Mouse (Mus musculus) heart, embryonic 11.5 days (tissue): ENCODE measurements around the gene Tmem217. TPM values are rescaled to one million over a fixed set of nuclear protein-coding genes. Genes with fewer than 3 reads are reported as not detected.
"Not testable (repeated sequence)": the region's sequence is repeated elsewhere in the genome, so short reads cannot be mapped to it uniquely, and the experiment has no call there.

Experiments used
- ATAC-seq: fragments of 200-750 bp; cut with Nextera tagmentation; replicated peaks from 2 replicates; pipeline ENCODE4 v1.8.0; 2017; ENCODE audit warnings: moderate library complexity; ENCODE audit not compliant: insufficient number of reproducible peaks, low FRiP score, low TSS enrichment
- H3K27ac ChIP-seq: fragments of 300-500 bp; sonication (generic); 2 replicates; pipeline ENCODE4 v1.5.1; 2014; ENCODE audit warnings: mild to moderate bottlenecking, low read depth, low read length
- H3K27me3 ChIP-seq: fragments of 300-500 bp; sonication (generic); 2 replicates; pipeline ENCODE4 v1.6.1; 2014; ENCODE audit warnings: mild to moderate bottlenecking, low read length, mixed read lengths; ENCODE audit not compliant: control insufficient read depth, insufficient read depth
- H3K36me3 ChIP-seq: fragments of 300-500 bp; sonication (generic); 2 replicates; pipeline ENCODE4 v1.6.1; 2014; ENCODE audit warnings: mild to moderate bottlenecking, low read length, moderate library complexity, mixed read lengths; ENCODE audit not compliant: control insufficient read depth, insufficient read depth
- H3K4me1 ChIP-seq: fragments of 300-500 bp; sonication (generic); 2 replicates; pipeline ENCODE4 v1.6.1; 2014; ENCODE audit warnings: low read length; ENCODE audit not compliant: control insufficient read depth, insufficient read depth
- H3K4me2 ChIP-seq: fragments of 300-500 bp; sonication (generic); 2 replicates; pipeline ENCODE4 v1.6.1; 2014; ENCODE audit warnings: mild to moderate bottlenecking, moderate library complexity
- H3K4me3 ChIP-seq: fragments of 300-500 bp; sonication (generic); 2 replicates; pipeline ENCODE4 v1.5.1; 2014; ENCODE audit warnings: low read depth, low read length
- H3K9ac ChIP-seq: fragments of 300-500 bp; sonication (generic); 2 replicates; pipeline ENCODE4 v1.6.1; 2014; ENCODE audit warnings: mild to moderate bottlenecking, low read depth, low read length, moderate library complexity
- H3K9me3 ChIP-seq: fragments of 300-500 bp; sonication (generic); replicated peaks from 2 replicates; pipeline ENCODE4 v1.6.1; 2016; ENCODE audit warnings: low read length; ENCODE audit not compliant: control insufficient read depth
- WGBS: fragments of 180-500 bp; shearing (Covaris S2); extraction: QIAGEN DNeasy Blood & Tissue Kit; methylation state at CpG from one replicate; pipeline ENCODE4 v1.1.7; 2014; ENCODE audit not compliant: insufficient replicate concordance; 5-methylcytosine and 5-hydroxymethylcytosine counted together
- polyA plus RNA-seq: library from polyadenylated mRNA; unstranded; fragments of >200 nt; fragmentation: Nextera tagmentation; extraction: Ambion mirVana; gene quantifications from 2 replicates; pipeline ENCODE4 v1.2.1, GENCODE M21; 2014

Tmem217 gene
- polyA plus RNA-seq, 1 experiment from 2014 or later: 0.13 TPM

GRCm38 (mm10) chr17:29497481-29497880 lies 54.7 kb downstream of the Tmem217 start:
- H3K4me3 ChIP-seq, H3K27me3 ChIP-seq, H3K4me2 ChIP-seq, ATAC-seq, H3K9me3 ChIP-seq, H3K27ac ChIP-seq, H3K9ac ChIP-seq: not testable (repeated sequence)
- Histone ChIP-seq H3K4me1 (peaks cover 14% of the 10 kb centered on the region), H3K36me3 (peaks cover 13% of the 10 kb centered on the region)
- 75% methylated on average over 1 of the region's 1 CpGs for WGBS

- no peak for ATAC-seq
- Histone ChIP-seq H3K4me1 (peaks cover 10% of the 10 kb centered on the region), H3K27ac (0 out of 2 replicates have a peak overlapping the region, but pooled peaks have one; percentile 47), H3K36me3 (peaks cover 13% of the 10 kb centered on the region), H3K9me3 (no peaks in the 10 kb centered on the region), H3K4me2 (no peak overlapping the region), H3K27me3 (no peaks in the 10 kb centered on the region), H3K9ac (no peak overlapping the region), H3K4me3 (no peak overlapping the region)
- 85% methylated on average over 3 of the region's 3 CpGs for WGBS
These were observed 55.2 kb downstream of the Tmem217 start for GRCm38 (mm10) chr17:29497071-29497354.

- Histone ChIP-seq H3K4me3 (no peak overlapping the region), H3K9me3 (no peaks in the 10 kb centered on the region), H3K27ac (0 out of 2 replicates have a peak overlapping the region, but pooled peaks have one; percentile 47), H3K36me3 (peaks cover 13% of the 10 kb centered on the region), H3K4me1 (peaks cover 10% of the 10 kb centered on the region), H3K27me3 (no peaks in the 10 kb centered on the region), H3K9ac (no peak overlapping the region), H3K4me2 (no peak overlapping the region)
- WGBS: 72% methylated on average over 6 of the region's 6 CpGs
- no peak for ATAC-seq
These were observed 55.7 kb downstream of the Tmem217 start for GRCm38 (mm10) chr17:29496211-29497070.

DNA sequence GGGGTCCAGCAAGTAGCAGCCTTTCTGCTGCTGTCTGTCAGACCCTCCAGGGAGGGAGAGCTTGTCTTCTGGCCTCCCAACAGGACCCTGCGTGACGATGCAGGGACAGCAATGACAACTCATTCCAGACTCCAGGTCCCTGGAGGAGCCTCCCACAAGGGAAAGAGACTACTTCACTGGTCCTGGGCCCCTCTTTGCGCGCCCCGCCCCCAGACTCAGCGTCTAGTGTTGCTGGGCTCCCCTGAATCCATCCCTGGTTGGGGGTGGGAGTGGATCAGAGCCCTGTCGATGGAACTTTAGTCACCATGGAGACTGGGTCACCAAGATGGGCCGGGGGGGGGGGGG lies 57.5 kb downstream of the Tmem217 start:
- H3K27ac ChIP-seq: peak overlapping the region; percentile 68; the same call in 1 of the 2 replicates
- H3K27me3 ChIP-seq: no peaks in the 10 kb centered on the region
- 61% methylated on average over 7 of the region's 8 CpGs for WGBS
- ATAC-seq: no peak
- H3K9ac ChIP-seq: peak overlapping the region; percentile 54
- peaks cover 13% of the 10 kb centered on the region for H3K36me3 ChIP-seq
- peaks cover 10% of the 10 kb centered on the region for H3K4me1 ChIP-seq
- H3K4me2 ChIP-seq: peak overlapping the region; percentile 75
- H3K9me3 ChIP-seq: no peaks in the 10 kb centered on the region
- peak overlapping the region; percentile 77 for H3K4me3 ChIP-seq

- 72% methylated on average over 10 of the region's 10 CpGs for whole genome bisulfite sequencing
- Histone ChIP-seq H3K9me3 (no peaks in the 10 kb centered on the region), H3K27ac (peak overlapping the region; percentile 95), H3K9ac (peak overlapping the region; percentile 92), H3K4me2 (peak overlapping the region; percentile 75), H3K4me3 (peak overlapping the region; percentile 77), H3K4me1 (peaks cover 12% of the 10 kb centered on the region), H3K36me3 (peaks cover 13% of the 10 kb centered on the region), H3K27me3 (no peaks in the 10 kb centered on the region)
- ATAC-seq: no peak
These were observed 58.0 kb downstream of the Tmem217 start for GRCm38 (mm10) chr17:29494062-29494731.

- no peak for ATAC-seq
- Histone ChIP-seq H3K27me3 (no peaks in the 10 kb centered on the region), H3K36me3 (peaks cover 13% of the 10 kb centered on the region), H3K9ac (peak overlapping the region; percentile 92), H3K9me3 (no peaks in the 10 kb centered on the region), H3K27ac (peak overlapping the region; percentile 95), H3K4me2 (peak overlapping the region; percentile 75), H3K4me1 (peaks cover 19% of the 10 kb centered on the region), H3K4me3 (peak overlapping the region; percentile 77)
- 82% methylated on average over 11 of the region's 11 CpGs for WGBS
These were observed 58.7 kb downstream of the Tmem217 start for GRCm38 (mm10) chr17:29493461-29493980.

DNA sequence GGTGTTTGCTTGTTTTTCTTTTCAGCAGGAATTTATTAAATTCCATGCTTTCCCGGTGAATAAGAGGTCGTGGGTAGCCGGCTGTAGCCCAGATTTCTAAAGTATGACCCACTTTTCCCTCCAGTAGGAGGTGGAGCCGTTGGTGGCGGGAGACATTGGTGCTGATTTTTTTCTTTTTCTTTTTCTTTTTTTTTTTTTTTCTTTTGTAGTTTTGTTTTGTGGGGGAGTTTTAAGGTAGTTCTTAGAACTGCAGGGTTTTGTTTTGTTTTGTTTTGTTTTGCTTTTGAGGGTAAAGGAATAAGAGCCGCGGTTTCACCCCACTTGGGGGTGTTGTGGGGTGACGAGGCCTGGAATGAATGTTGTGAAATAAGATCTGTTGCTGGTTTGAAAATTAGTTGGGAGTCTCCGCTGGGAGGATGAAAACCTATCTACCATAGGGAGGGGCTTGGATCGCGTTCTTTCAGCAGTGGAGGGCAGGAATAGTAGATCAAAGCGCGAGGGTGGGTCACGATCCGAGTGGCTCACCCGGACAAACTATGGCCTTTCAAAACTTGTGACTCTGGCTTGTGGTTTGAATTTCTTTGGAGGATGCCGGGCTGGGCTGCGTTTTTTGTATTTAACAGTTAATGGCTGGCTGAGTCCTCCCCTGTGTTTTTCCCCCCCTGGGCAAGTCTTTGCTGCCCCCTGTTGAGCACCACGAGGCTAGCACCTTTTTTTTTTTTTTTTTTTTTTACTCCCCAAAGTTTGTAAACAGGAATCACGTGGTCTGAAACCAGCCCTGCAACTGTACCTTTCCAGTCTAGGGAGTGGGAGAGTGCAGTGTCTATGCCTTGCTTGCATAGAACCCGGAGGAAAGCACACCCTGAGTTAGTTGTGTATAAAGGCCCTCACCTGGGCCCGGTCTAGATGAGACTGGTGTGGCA lies 59.7 kb downstream of the Tmem217 start:
- H3K27ac ChIP-seq: peak overlapping the region; percentile 95
- no peaks in the 10 kb centered on the region for H3K27me3 ChIP-seq
- H3K36me3 ChIP-seq: peaks cover 13% of the 10 kb centered on the region
- peak overlapping the region; percentile 92 for H3K9ac ChIP-seq
- peaks cover 18% of the 10 kb centered on the region for H3K4me1 ChIP-seq
- no peaks in the 10 kb centered on the region for H3K9me3 ChIP-seq
- peak overlapping the region; percentile 75 for H3K4me2 ChIP-seq
- H3K4me3 ChIP-seq: peak overlapping the region; percentile 77
- no peak for ATAC-seq
- WGBS: 2% methylated on average over 22 of the region's 22 CpGs
